Mouse (Mus musculus) MEL (cell line): ENCODE results near the gene Cers5. TPM values are rescaled to one million over a fixed set of nuclear protein-coding genes. Genes with fewer than 3 reads are reported as not detected.

ENCODE experiments used
- DNase-seq: peaks from one replicate; pipeline ENCODE4 v3.0.0; 2011; ENCODE audit warnings: low read depth, low spot score
- H3K27ac ChIP-seq: 2 replicates; pipeline ENCODE4 v1.5.1; 2012; ENCODE audit warnings: low read depth, mild to moderate bottlenecking, control low read depth, low read length, moderate library complexity; ENCODE audit not compliant: control insufficient read depth
- H3K27me3 ChIP-seq, 2 experiments: fragments of 150-350 bp in 1 of 2; sonication (generic) in 1 of 2; 2 replicates each; pipeline ENCODE4 v1.6.1; 2012; ENCODE audit warnings: low read length in 2 of 2, mild to moderate bottlenecking in 2 of 2, improper control_type of control experiment in 1 of 2, moderate library complexity in 1 of 2; ENCODE audit not compliant: insufficient read depth in 2 of 2, control insufficient read depth in 1 of 2
- H3K36me3 ChIP-seq, 2 experiments: 2 replicates each; pipeline ENCODE4 v1.6.1; 2012 to 2014; ENCODE audit warnings: low read length in 2 of 2, improper control_type of control experiment in 1 of 2, inconsistent platforms in 1 of 2, mild to moderate bottlenecking in 1 of 2; ENCODE audit not compliant: insufficient read depth in 2 of 2, control insufficient read depth in 1 of 2
- H3K4me1 ChIP-seq, 2 experiments: fragments of 150-350 bp in 1 of 2; sonication (generic) in 1 of 2; 2 replicates each; pipeline ENCODE4 v1.6.1; 2012; ENCODE audit warnings: low read length in 2 of 2, improper control_type of control experiment in 1 of 2, mild to moderate bottlenecking in 1 of 2; ENCODE audit not compliant: insufficient read depth in 2 of 2, control insufficient read depth in 1 of 2
- H3K4me3 ChIP-seq, 2 experiments: fragments of 150-350 bp in 1 of 2; sonication (generic) in 1 of 2; 2 replicates each; pipeline ENCODE4 v1.5.1; 2012; ENCODE audit warnings: low read depth in 2 of 2, low read length in 2 of 2, mild to moderate bottlenecking in 2 of 2, moderate library complexity in 2 of 2, control low read depth in 1 of 2, improper control_type of control experiment in 1 of 2; ENCODE audit not compliant: control insufficient read depth in 1 of 2, insufficient read depth in 1 of 2
- H3K79me2 ChIP-seq: 2 replicates; pipeline ENCODE4 v1.6.1; 2012; ENCODE audit warnings: mild to moderate bottlenecking, low read length, moderate library complexity; ENCODE audit not compliant: control insufficient read depth, poor library complexity, insufficient read depth
- H3K9ac ChIP-seq: 2 replicates; pipeline ENCODE4 v1.6.1; 2012; ENCODE audit warnings: low read depth, mild to moderate bottlenecking, control low read depth, low read length, moderate library complexity; ENCODE audit not compliant: control insufficient read depth, poor library complexity, severe bottlenecking
- H3K9me3 ChIP-seq: fragments of 150-350 bp; sonication (generic); replicated peaks from 2 replicates; pipeline ENCODE4 v1.6.1; 2012; ENCODE audit warnings: mild to moderate bottlenecking, low read length, improper control_type of control experiment, moderate library complexity; ENCODE audit not compliant: insufficient read depth
- BHLHE40 ChIP-seq: IDR thresholded peaks from 2 replicates; pipeline ENCODE4 v1.6.1; 2012; ENCODE audit warnings: low read depth, mild to moderate bottlenecking, inconsistent platforms, low read length, improper control_type of control experiment, borderline replicate concordance
- CTCF ChIP-seq, 3 experiments: IDR thresholded peaks in 2 of 3; conservative IDR thresholded peaks in 1 of 3; 2 replicates each; pipeline ENCODE4 v1.5.1; 2011 to 2012; ENCODE audit warnings: low read length in 3 of 3, low read depth in 2 of 3, mild to moderate bottlenecking in 2 of 3, improper control_type of control experiment in 1 of 3, inconsistent platforms in 1 of 3, mixed read lengths in 1 of 3, moderate library complexity in 1 of 3; ENCODE audit not compliant: control insufficient read depth in 1 of 3, insufficient read depth in 1 of 3, poor library complexity in 1 of 3, severe bottlenecking in 1 of 3
- ELF1 ChIP-seq: IDR thresholded peaks from 2 replicates; pipeline ENCODE4 v1.6.1; 2014; ENCODE audit warnings: low read depth, mild to moderate bottlenecking, inconsistent platforms, low read length, improper control_type of control experiment, moderate library complexity
- EP300 ChIP-seq, 2 experiments: IDR thresholded peaks; 2 replicates each; pipeline ENCODE4 v1.6.1; 2011; ENCODE audit warnings: improper control_type of control experiment in 2 of 2, low read length in 2 of 2, low read depth in 1 of 2, mild to moderate bottlenecking in 1 of 2
- ETS1 ChIP-seq: IDR thresholded peaks from 2 replicates; pipeline ENCODE4 v1.6.1; 2012; ENCODE audit warnings: low read depth, mild to moderate bottlenecking, inconsistent platforms, low read length, improper control_type of control experiment, moderate library complexity
- GABPA ChIP-seq: IDR thresholded peaks from 2 replicates; pipeline ENCODE4 v1.6.1; 2012; ENCODE audit warnings: low read depth, mild to moderate bottlenecking, inconsistent platforms, low read length, improper control_type of control experiment, moderate library complexity
- GATA1 ChIP-seq: IDR thresholded peaks from 2 replicates; pipeline ENCODE4 v1.6.1; 2011; ENCODE audit warnings: low read depth, low read length, improper control_type of control experiment
- HCFC1 ChIP-seq: IDR thresholded peaks from 2 replicates; pipeline ENCODE4 v1.6.1; 2012; ENCODE audit warnings: low read depth, mild to moderate bottlenecking, inconsistent platforms, low read length, improper control_type of control experiment, moderate library complexity
- MAX ChIP-seq: IDR thresholded peaks from 2 replicates; pipeline ENCODE4 v1.6.1; 2011; ENCODE audit warnings: low read length, improper control_type of control experiment
- MAZ ChIP-seq: IDR thresholded peaks from 2 replicates; pipeline ENCODE4 v1.6.1; 2012; ENCODE audit warnings: low read depth, mild to moderate bottlenecking, inconsistent platforms, low read length, improper control_type of control experiment
- MYB ChIP-seq: IDR thresholded peaks from 2 replicates; pipeline ENCODE4 v1.6.1; 2011; ENCODE audit warnings: mild to moderate bottlenecking, low read depth, low read length, improper control_type of control experiment
- MYC ChIP-seq: IDR thresholded peaks from 2 replicates; pipeline ENCODE4 v1.6.1; 2011; ENCODE audit warnings: low read depth, mild to moderate bottlenecking, low read length, improper control_type of control experiment, moderate library complexity
- NELFE ChIP-seq: IDR thresholded peaks from 2 replicates; pipeline ENCODE4 v1.6.1; 2011; ENCODE audit warnings: low read depth, low read length, improper control_type of control experiment
- NRF1 ChIP-seq: IDR thresholded peaks from 2 replicates; pipeline ENCODE4 v1.6.1; 2014; ENCODE audit warnings: low read depth, mild to moderate bottlenecking, inconsistent platforms, low read length, improper control_type of control experiment, moderate library complexity; ENCODE audit not compliant: poor library complexity, insufficient read depth, severe bottlenecking
- POLR2A ChIP-seq, 2 experiments: IDR thresholded peaks; 2 replicates each; pipeline ENCODE4 v1.6.1; 2011 to 2012; ENCODE audit warnings: low read length in 2 of 2, mild to moderate bottlenecking in 2 of 2, control low read depth in 1 of 2, improper control_type of control experiment in 1 of 2, low read depth in 1 of 2, moderate library complexity in 1 of 2; ENCODE audit not compliant: control insufficient read depth in 1 of 2, insufficient read depth in 1 of 2, poor library complexity in 1 of 2
- POLR2AphosphoS2 ChIP-seq: IDR thresholded peaks from 2 replicates; pipeline ENCODE4 v1.6.1; 2011; ENCODE audit warnings: low read length, improper control_type of control experiment
- RAD21 ChIP-seq: IDR thresholded peaks from 2 replicates; pipeline ENCODE4 v1.6.1; 2011; ENCODE audit warnings: mild to moderate bottlenecking, low read depth, low read length, improper control_type of control experiment
- SMC3 ChIP-seq: IDR thresholded peaks from 2 replicates; pipeline ENCODE4 v1.6.1; 2011; ENCODE audit warnings: low read depth, low read length, improper control_type of control experiment
- TBP ChIP-seq: IDR thresholded peaks from 2 replicates; pipeline ENCODE4 v1.8.0; 2011; ENCODE audit warnings: low read depth, low read length, improper control_type of control experiment
- TCF12 ChIP-seq: IDR thresholded peaks from 2 replicates; pipeline ENCODE4 v1.6.1; 2014; ENCODE audit warnings: low read depth, mild to moderate bottlenecking, inconsistent platforms, low read length, improper control_type of control experiment, moderate library complexity
- USF1 ChIP-seq: IDR thresholded peaks from 2 replicates; pipeline ENCODE4 v1.6.1; 2014; ENCODE audit warnings: low read depth, mild to moderate bottlenecking, inconsistent platforms, low read length, improper control_type of control experiment, moderate library complexity
- USF2 ChIP-seq, 2 experiments: IDR thresholded peaks; 2 replicates each; pipeline ENCODE4 v1.6.1; 2011 to 2012; ENCODE audit warnings: improper control_type of control experiment in 2 of 2, low read length in 2 of 2, borderline replicate concordance in 1 of 2, inconsistent platforms in 1 of 2, low read depth in 1 of 2, mild to moderate bottlenecking in 1 of 2; ENCODE audit not compliant: insufficient read depth in 1 of 2
- ZC3H11A ChIP-seq: IDR thresholded peaks from 2 replicates; pipeline ENCODE4 v1.6.1; 2012; ENCODE audit warnings: low read depth, mild to moderate bottlenecking, inconsistent platforms, low read length, improper control_type of control experiment
- ZKSCAN1 ChIP-seq: IDR thresholded peaks from 2 replicates; pipeline ENCODE4 v1.6.1; 2012; ENCODE audit warnings: low read depth, mild to moderate bottlenecking, inconsistent platforms, low read length, improper control_type of control experiment, moderate library complexity
- ZNF384 ChIP-seq: IDR thresholded peaks from 2 replicates; pipeline ENCODE4 v1.6.1; 2012; ENCODE audit warnings: low read depth, mild to moderate bottlenecking, inconsistent platforms, low read length, improper control_type of control experiment
- polyA plus RNA-seq, 2 experiments: library from polyadenylated mRNA; stranded (reverse) in 1 of 2; unstranded in 1 of 2; fragments of >175 nt in 1 of 2; fragments of >200 nt in 1 of 2; gene quantifications; 2 replicates each; pipeline versions ENCODE4 v1.2.1 to v1.2.4; 2012; ENCODE audit warnings: low replicate concordance in 2 of 2, low read depth in 1 of 2; ENCODE audit not compliant: insufficient read length in 2 of 2, insufficient read depth in 1 of 2, missing spikeins in 1 of 2
- total RNA-seq: library from RNA; depleted of rRNA; stranded (reverse); fragments of 300-350 nt; gene quantifications from 2 replicates; pipeline ENCODE4 v1.2.3, GENCODE M21; 2012

Gene Cers5
- total and polyA plus RNA-seq, 3 experiments: 21.8 to 43.5 TPM; not detected in 1

DNA sequence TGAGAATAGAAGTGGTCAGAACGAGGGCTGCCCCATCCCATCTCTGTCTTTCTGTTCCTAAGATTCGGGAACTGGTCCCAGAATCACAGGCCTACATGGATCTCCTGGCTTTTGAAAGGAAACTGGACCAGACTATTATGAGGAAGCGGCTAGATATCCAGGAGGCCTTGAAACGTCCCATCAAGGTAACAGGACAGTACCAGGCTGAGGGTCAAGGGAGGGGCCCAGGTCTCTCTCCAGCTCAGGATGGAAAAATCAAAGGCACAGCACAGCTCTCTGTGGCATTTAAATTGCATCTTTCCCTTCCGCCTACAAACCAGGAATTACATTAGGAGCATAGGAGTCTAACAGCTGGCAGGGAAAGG, 69.0 kb downstream of the Cers5 start:
- TF ChIP-seq EP300 (IDR thresholded peaks at IDR 0.05; ENCODE audit: low read depth in 1 of 2, low read length in 2 of 2): no peak
- no peak for TF ChIP-seq USF1
- TF ChIP-seq SMC3: no peak
- TF ChIP-seq ZKSCAN1: no peak
- TF ChIP-seq RAD21: no peak
- no peak for TF ChIP-seq MYB
- no peak for TF ChIP-seq POLR2AphosphoS2
- TF ChIP-seq USF2 (IDR thresholded peaks at IDR 0.05; ENCODE audit: borderline replicate concordance in 1 of 2, insufficient read depth in 1 of 2, low read depth in 1 of 2, low read length in 2 of 2): no peak
- TF ChIP-seq HCFC1: no peak
- TF ChIP-seq CTCF (IDR thresholded peaks at IDR 0.05 in 2 of 3, conservative IDR thresholded peaks at IDR 0.05 in 1 of 3; ENCODE audit: control insufficient read depth in 1 of 3, insufficient read depth in 1 of 3, low read depth in 2 of 3, low read length in 3 of 3, poor library complexity in 1 of 3, severe bottlenecking in 1 of 3): no peak
- no peak for TF ChIP-seq POLR2A (IDR thresholded peaks at IDR 0.05; ENCODE audit: control insufficient read depth in 1 of 2, insufficient read depth in 1 of 2, low read depth in 1 of 2, low read length in 2 of 2, poor library complexity in 1 of 2)
- no peak for TF ChIP-seq MAX
- TF ChIP-seq ELF1: no peak
- TF ChIP-seq ZC3H11A: no peak
- no peak overlapping the region for H3K4me3 ChIP-seq
- H3K36me3 ChIP-seq: peaks cover under 1 to 7% of the 10 kb centered on the region in 2 experiments; a peak in 3 of 4 replicates
- no peaks in the 10 kb centered on the region for H3K9me3 ChIP-seq
- peaks cover 4% of the 10 kb centered on the region; the same call in 1 of the 2 replicates for H3K79me2 ChIP-seq
- H3K27ac ChIP-seq: no peak overlapping the region
- H3K9ac ChIP-seq: no peak overlapping the region
- no peaks in the 10 kb centered on the region for H3K27me3 ChIP-seq
- peaks cover 0 to 18% of the 10 kb centered on the region in 2 experiments; a peak in 3 of 4 replicates for H3K4me1 ChIP-seq
- no peak for DNase-seq

DNA sequence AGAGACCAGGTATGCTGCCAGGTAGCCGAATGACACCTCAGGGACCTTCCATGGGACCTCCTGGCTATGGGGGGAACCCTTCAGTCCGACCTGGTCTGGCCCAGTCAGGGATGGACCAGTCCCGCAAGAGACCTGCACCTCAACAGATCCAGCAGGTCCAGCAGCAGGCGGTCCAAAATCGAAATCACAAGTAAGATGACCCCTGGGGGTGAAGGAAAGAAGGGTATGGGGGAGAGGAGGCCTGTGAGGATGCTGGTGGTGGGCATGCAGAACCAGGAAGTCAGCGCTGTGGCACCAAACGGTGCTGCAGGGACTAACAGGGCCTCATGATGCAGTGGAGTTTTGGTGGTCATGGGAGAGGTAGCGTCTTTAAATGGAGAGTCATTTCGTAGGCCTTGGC, 69.6 kb downstream of the Cers5 start:
- H3K27ac ChIP-seq: no peak overlapping the region
- no peak overlapping the region for H3K9ac ChIP-seq

More for the DNA sequence above, 69.6 kb downstream of the Cers5 start:
- Histone ChIP-seq H3K4me1 (peaks cover 0 to 22% of the 10 kb centered on the region in 2 experiments; a peak in 3 of 4 replicates), H3K4me3 (no peak overlapping the region), H3K79me2 (peaks cover 4% of the 10 kb centered on the region; the same call in 1 of the 2 replicates), H3K9me3 (no peaks in the 10 kb centered on the region), H3K27me3 (no peaks in the 10 kb centered on the region), H3K36me3 (peaks cover 0 to 10% of the 10 kb centered on the region in 2 experiments; a peak in 2 of 4 replicates)
- no peak for DNase-seq
- TF ChIP-seq HCFC1 (no peak), ETS1 (no peak), NRF1 (no peak), BHLHE40 (no peak), USF1 (no peak), GABPA (no peak), MAX (no peak), POLR2AphosphoS2 (no peak), CTCF (IDR thresholded peaks at IDR 0.05 in 2 of 3, conservative IDR thresholded peaks at IDR 0.05 in 1 of 3; ENCODE audit: control insufficient read depth in 1 of 3, insufficient read depth in 1 of 3, low read depth in 2 of 3, low read length in 3 of 3, poor library complexity in 1 of 3, severe bottlenecking in 1 of 3) (no peak), NELFE (no peak), USF2 (IDR thresholded peaks at IDR 0.05; ENCODE audit: borderline replicate concordance in 1 of 2, insufficient read depth in 1 of 2, low read depth in 1 of 2, low read length in 2 of 2) (no peak), MYB (no peak), ZKSCAN1 (no peak), TCF12 (no peak), ZNF384 (no peak), GATA1 (no peak), MYC (no peak), MAZ (no peak), TBP (no peak)
